Mouse (Mus musculus): ENCODE data around the gene Cenpb.

The Cenpb gene

GRCm38 (mm10) chr2:131163924-131164323, 15.9 kb downstream of the Cenpb start:
- no peak for DNase-seq (ENCODE audit: low spot score)

- peak; percentile 3 for DNase-seq (ENCODE audit: low spot score)
Measured at GRCm38 (mm10) chr2:131160671-131161111, 19.2 kb downstream of the Cenpb start.

DNA sequence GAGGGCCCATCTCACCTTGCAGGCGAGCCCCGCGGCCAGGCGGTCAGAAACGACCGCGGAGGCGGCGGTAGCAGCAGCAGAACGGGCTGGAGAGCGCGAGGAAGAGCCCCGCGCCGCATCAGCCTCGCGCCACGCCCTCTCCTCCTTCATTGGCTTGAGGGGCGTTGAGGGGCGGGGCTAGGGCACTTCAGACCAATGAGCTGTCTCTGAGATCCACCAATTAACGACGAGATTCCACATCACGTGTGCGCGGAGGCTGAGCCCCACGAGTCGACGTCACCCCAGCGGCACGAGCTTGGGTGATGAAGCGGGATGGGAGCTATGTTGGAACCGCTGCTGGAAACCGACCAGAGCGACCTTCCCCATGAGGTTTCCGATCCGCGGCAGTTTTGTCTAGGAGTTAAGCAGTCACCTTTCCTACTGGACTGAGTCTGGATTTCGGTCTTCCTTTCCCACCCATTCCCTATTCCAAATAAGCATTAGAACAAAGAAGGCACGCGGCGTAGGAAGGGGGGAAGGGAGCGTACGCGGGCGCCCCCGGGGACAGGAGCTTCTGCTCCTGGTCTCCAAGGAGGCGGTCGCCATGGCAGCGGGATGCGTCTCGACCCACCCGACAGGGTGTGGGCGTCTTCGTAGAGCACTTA, 19.8 kb downstream of the Cenpb start, which contains the start of gene 1700037H04Rik:
1700037H04Rik (minus strand) TSS at position 144 of the 644 bp plus-strand sequence.
- DNase-seq (ENCODE audit: low spot score): peak; percentile 95

DNA sequence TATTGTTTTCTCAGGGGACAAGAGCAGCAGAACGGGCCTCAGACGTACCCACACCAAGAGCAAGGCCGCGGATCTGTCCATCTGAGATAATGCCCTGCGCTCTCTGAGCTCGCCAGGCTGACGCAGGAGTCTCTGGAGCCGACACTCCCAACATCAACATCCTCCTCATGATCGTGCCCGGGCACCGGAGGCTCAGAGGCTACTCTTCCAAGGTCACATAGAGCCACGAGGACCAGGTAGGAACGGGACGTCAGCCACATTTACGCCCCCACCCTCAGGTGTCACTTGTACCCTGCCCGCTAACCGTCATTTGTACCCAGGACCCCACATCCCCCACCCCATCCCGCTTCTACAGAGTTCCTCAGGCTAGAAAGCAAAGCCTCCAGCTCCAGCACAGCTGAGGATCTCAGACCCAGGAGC, 20.4 kb downstream of the Cenpb start:
- no peak for DNase-seq (ENCODE audit: low spot score)

DNA sequence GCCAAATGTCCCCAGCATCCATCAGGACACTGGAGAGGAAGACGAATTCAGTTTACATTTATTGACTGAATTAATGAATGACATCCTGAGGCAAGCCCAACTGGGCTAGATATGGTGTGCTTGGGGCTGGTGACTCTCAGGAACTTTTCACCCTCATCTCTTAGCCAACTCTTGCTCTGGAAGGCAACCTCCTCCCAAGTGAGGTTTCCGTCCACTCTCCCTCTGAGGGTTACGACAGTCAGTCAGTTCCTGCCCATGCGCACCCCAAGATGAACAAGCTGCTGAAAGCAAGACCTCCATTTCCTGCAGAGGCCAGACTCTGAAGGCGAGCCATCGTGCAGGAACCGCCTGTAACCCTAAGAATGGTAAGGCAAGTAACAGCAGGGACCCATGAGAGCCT, 22.9 kb downstream of the Cenpb start:
- no peak for DNase-seq (ENCODE audit: low spot score)

DNA sequence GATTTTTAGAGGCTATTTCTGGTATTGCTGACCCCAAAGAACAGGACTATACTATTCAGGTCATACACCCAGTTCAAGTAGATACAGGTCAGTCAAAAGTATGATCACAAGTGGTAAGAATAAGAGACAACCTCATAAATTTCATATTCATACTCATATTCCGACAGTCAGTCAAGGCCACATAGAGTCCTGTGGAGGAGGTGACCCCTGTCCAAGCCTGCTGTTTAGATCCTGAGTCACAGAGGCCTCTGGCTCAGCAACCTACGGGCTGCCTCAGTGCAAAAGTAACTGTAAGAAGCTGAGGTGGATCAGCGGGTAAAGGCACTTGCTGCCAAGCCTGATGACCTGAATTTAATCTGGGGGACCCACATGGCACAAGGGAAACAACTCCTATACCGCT, 25.8 kb downstream of the Cenpb start:
- no peak for DNase-seq (ENCODE audit: low spot score)

- DNase-seq (ENCODE audit: low spot score): no peak
Measured at GRCm38 (mm10) chr2:131152166-131152730, 27.6 kb downstream of the Cenpb start.

GRCm38 (mm10) chr2:131149254-131149578, 30.7 kb downstream of the Cenpb start:
- DNase-seq (ENCODE audit: low spot score): no peak

DNA sequence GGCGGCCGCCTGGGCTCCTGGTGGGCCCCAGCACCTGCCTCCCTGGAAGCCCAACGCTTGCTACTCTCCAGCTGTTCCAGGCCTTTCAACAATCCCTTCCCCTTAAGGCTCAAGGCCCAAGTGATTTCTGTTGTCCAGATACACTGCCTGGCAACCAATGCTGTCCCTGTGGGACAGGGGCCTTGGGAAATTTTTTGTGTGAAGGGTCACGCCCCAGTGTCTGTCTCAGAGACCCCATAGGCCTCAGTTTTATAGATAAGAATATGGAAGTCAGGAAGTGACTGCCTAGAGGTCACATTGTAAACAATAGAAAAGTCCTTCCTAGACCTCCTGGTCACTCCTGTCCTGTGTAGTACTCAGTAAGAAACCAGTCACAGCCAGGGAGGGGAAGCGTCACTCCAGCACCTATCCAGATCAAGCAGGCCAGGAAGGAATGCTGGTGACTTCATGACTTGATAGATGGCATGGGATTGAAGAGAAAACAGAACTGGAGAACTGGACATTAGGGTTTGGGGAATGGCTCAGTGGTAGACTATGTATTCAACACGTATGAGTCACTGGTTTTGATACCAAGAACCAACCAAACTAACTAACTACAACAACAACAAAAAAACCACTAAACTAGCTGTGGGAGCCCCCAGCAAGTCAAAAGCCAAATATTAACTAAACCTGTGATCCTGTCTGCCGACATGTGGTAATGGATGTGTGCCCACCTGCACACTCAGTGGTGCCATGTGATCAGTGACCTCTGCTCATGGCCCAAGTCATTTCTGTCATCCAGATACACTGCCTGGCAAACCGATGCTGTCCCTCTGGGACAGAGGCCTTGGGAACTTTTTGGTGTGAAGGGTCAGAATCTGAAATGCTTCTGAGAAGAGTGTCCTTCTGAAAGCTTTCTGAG, 31.3 kb downstream of the Cenpb start:
- DNase-seq (ENCODE audit: low spot score): no peak

GRCm38 (mm10) chr2:131147043-131147365, 32.9 kb downstream of the Cenpb start:
- DNase-seq (ENCODE audit: low spot score): no peak

GRCm38 (mm10) chr2:131146193-131147042, 33.4 kb downstream of the Cenpb start:
- DNase-seq (ENCODE audit: low spot score): no peak

GRCm38 (mm10) chr2:131145536-131145935, 34.3 kb downstream of the Cenpb start:
- no peak for DNase-seq (ENCODE audit: low spot score)

DNA sequence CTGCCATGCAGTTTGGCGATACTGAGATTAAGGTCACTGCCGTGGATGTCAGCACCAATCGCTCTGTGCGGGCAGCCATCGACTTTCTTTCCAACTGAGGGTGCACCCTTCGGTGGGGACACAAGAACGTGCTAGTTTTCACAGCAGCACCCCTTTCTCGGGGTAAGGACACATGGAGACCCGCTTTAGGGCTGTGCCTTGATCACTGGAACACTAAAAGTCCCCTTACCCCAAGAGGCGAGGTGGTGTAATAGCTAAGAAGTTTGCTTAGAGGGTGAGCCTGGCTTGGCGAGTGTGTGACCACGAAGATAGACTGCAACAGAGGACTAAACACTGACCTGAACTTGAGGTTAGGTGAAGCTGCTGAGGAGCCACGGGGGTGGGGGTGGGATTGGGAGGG, 34.7 kb downstream of the Cenpb start:
- DNase-seq (ENCODE audit: low spot score): no peak

DNA sequence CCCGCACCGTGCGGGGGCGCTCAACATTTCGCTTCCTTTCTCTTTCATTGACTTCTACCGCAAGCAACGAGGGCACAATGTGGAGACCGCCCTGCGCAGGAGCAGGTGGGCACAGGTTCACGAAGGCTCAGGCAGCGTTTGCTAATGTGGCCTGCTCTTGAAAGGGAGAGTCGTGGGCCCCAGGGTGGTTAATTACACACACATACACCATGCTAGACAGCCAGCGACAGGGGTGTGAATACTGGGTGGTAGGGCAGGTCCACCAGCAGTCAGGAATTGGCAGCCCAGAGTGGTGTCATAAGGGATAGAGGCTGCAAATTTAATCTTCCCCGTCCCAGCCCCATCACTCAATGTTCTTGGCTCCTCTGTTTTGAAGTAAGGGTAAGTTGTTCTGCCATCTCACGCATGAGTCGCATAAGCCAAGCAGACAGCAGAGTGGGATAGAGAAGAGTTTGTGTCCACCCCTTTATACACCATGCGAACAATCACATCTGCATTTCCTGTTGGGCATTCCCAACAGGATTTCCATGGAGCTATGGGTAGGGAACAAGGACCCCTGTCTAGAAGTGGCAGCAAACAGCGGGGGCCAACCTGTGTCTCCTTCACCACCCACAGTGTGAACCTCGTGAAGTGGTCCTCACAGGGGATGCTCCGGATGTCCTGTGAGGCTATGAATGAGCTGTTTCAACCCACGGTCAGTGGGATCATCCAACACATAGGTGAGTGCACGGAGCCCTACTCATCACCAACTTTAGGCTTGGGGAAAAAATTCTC, 36.7 kb downstream of the Cenpb start:
- DNase-seq (ENCODE audit: low spot score): no peak

GRCm38 (mm10) chr2:131142592-131142991, 37.3 kb downstream of the Cenpb start:
- peak; percentile 49 for DNase-seq (ENCODE audit: low spot score)

- DNase-seq (ENCODE audit: low spot score): no peak
Measured at GRCm38 (mm10) chr2:131141336-131141986, 38.4 kb downstream of the Cenpb start.

- no peak for DNase-seq (ENCODE audit: low spot score)
Measured at GRCm38 (mm10) chr2:131140533-131140905, 39.3 kb downstream of the Cenpb start.

DNA sequence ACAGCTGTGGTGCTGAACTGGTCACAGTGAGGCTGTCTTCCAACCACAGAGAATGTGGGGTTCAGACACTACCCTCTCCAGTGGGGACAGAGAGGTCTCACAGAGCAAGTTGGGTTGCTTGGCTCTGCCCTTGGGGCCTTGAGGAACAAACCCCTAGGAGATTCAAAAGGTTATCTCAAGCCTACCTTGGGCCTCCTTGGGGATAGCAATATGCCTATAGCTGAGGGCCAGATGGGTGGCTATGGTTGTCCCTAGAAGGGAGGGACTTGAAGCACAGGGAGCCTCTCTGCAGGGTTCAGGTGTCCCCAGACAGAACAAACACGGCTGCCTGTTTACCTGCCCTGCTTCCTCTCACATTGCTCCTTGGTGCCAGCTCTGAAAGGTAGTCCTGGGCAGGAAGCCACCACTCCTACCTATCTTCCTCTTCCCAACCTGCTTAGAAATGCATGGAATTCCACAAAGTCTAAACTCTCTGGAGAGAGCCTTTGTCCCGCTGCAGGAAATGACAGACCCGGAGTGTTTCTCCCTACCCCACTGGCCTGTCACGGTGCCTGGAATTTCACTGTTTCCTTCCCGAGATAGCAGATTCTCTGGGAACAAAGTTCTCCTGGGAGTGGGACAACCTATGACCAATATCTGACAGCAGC, 39.9 kb downstream of the Cenpb start:
- DNase-seq (ENCODE audit: low spot score): no peak

DNA sequence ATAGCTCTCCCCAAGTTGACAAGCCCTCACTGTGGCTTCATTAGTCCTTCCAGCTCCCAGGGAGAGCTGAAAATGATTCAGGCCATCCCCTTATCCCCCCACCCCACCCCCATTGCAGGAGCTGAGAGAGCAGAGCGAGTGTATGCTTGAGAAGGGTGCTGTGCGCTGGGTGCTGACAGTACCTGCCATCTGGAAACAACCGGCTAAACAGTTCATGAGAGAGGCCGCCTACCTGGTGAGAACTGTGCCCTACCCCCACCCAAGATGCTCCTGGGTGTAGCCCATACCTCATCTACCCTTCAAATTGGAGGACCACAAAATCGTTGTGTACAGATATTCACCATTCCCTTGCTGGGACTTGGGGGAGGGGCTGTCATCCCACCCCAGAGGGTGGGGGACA, 40.6 kb downstream of the Cenpb start:
- no peak for DNase-seq (ENCODE audit: low spot score)

GRCm38 (mm10) chr2:131138760-131139159, 41.1 kb downstream of the Cenpb start:
- no peak for DNase-seq (ENCODE audit: low spot score)

All from T-cell, adult 2 months (primary cell).